Mouse (Mus musculus) kidney, postnatal 36 days (tissue): ENCODE data around the gene Tmem39a.

Source experiments
- DNase-seq, 2 experiments: peaks; one replicate each; pipeline ENCODE4 v3.0.0; 2021 to 2022; ENCODE audit warnings: mixed read lengths in 2 of 2

Tmem39a gene

DNA sequence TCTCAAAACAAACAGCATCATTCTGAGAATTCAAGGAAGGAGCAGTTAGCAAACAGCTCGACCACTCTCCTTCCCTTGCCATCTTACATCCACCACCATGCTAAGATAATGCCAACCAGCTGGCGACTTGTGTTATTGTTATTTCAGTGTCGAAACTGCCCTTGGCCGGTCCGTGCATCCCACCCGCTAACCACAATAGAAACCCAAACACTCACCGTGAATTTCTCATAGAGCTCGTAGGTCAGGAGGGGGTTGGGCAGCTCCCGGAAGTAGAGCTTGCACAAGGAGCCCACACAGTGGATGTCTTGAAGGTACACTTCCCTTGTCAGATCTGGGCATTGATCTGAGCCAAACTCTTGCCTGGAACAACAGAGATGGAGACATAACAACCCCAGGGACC is 78.2 kb downstream of the Tmem39a start:
- no peak for DNase-seq

DNA sequence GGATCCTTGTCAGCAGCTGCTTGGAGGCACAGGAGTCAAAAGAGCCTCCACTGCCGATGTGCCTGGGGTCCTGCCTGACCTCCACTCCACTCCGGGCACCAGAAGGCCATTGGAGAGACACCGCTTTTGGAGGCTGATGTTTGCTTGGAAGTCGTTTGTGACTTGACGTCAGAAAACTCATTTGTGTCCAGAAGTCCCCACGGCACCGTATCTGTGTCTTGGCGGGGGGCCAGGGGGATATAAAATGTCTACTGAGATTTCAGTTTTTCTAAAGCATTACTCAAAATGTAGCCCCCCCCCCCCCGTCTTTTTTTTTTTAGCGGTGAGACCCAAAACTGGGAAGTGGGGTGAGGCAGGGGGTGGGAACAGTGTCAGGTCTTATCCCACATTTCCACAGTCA is 78.6 kb downstream of the Tmem39a start:
- DNase-seq: no peak
